Mouse (Mus musculus) small intestine, adult 10 weeks (tissue): Measurements from ENCODE around the gene Mast2. TPM values are rescaled to one million over a fixed set of nuclear protein-coding genes. Genes with fewer than 3 reads are reported as not detected.

Source experiments
- polyA plus RNA-seq: library from polyadenylated mRNA; stranded (reverse); fragments of 350-450 nt; fragmentation: Illumina TruSeq; extraction: RNeasy Lipid Tissue Mini Kit (QIAGEN cat#74804); gene quantifications from one replicate; pipeline ENCODE4 v1.2.3, GENCODE M21; 2014; ENCODE audit warnings: low replicate concordance

Mast2 gene
- polyA plus RNA-seq = 26.9 TPM

DNA sequence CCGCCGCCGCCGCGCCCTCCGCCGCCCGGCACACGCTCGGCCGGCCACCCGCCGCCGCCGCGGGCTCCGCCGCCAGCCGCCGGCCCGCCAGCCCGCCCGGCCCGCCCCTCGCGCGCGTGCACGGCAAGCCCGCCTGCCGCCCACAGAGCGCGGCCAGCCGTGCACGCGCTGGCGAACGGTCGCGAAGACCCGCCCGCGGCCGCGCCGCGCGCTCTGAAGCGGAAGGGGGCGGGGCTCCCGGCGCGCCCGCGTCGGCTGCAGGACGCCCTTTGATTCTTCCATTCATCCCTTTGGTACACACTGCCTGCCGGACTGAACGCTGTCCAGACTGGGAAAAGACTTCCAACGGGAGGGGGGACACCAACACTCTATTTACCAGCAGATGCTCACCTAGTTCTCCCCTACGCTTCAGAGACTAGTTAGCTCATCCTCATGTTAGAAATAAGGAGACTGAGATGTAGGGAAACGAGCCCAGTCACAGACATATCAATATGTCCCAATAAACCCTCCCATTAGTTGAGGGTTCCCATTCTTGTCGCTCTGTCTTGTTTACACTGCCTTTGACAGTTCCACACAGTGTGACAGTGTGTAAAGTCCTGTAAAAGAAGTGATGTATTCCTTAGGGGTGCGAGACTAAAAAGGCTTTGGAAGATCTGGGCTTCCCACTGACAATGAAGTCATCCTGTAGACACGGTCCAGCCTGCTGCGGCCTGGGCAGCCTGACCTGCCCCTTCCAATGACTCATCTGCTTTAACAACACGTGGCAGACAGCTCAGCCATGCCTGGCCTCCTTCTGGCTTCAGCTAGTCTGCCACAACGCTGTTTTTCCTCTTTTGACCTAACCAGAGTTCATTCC, at the start of gene Mast2:
TSS of gene Mast2 (minus strand) at position 58 of the 856 bp plus-strand sequence.

DNA sequence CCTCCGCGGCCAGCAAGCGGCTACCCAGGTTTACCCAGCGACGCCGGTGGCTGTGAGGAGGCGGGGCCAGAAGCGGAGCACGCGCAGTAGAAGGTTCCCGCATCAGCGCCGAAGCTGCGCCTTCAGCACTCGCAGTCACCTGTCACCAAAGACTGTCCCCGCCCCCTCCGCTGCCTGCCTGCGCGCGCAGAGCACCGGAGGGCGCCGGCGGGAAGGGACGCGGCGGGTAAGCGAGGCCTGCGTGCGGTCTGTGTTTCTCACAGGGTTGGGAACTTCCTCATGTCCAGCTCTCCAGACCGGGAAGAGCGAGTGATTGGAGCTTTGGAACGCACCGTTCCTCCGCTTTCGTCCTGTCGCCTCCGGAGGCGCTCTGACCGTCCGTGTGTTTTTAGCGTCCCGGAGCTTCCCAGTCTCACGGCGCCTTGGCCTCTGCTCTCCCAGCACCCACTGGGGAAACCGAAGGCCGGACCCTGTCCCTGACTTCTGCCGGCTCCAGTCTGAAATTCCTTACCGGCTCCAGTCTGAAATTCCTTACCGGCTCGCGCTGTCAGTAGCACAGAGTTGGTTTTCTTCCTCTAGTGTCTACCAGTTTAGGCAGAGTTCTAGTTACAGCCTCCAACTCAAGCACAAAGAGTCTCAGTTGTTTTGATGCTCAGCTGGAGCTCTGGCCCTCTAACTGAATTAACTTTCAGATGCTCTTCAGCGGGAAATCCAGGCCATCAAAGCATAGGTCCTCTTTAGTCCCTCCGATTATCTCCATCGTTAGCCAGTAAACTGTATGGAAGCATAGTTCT, 43.6 kb upstream of the Mast2 start, which contains the start of gene Ipp:
TSS of gene Ipp (plus strand) at position 125 of the 794 bp plus-strand sequence.

Other genes starting within 250 kb of the Mast2 start
- gene Pik3r3, start 242.6 kb downstream of the Mast2 start, polyA plus RNA-seq = 9.5 TPM
- gene Ipp, start 43.4 kb upstream of the Mast2 start, polyA plus RNA-seq = 16.1 TPM
- gene Tmem69, start 91.8 kb upstream of the Mast2 start, polyA plus RNA-seq = 88.8 TPM
- 127 TPM for gene Gpbp1l1, start 93.5 kb upstream of the Mast2 start, polyA plus RNA-seq
- 4.0 TPM for gene Ccdc17, start 132.5 kb upstream of the Mast2 start, polyA plus RNA-seq
- 107 TPM for gene Nasp, start 163.8 kb upstream of the Mast2 start, polyA plus RNA-seq
- 749 TPM for gene Akr1a1, start 187.5 kb upstream of the Mast2 start, polyA plus RNA-seq
- 6,887 TPM for gene Prdx1, start 221.4 kb upstream of the Mast2 start, polyA plus RNA-seq
- gene Mmachc, start 244.2 kb upstream of the Mast2 start, polyA plus RNA-seq = 14.8 TPM
- 9.4 TPM for gene Ccdc163, start 244.3 kb upstream of the Mast2 start, polyA plus RNA-seq